Mouse (Mus musculus) stomach, embryonic 14.5 days (tissue): ENCODE measurements around the gene Cenpa. TPM values are rescaled to one million over a fixed set of nuclear protein-coding genes. Genes with fewer than 3 reads are reported as not detected.

ENCODE experiments used
- ATAC-seq: fragments of 200-750 bp; cut with Nextera tagmentation; 2 replicates; pipeline ENCODE4 v1.8.0; 2017; ENCODE audit warnings: low read depth, moderate TSS enrichment; ENCODE audit not compliant: insufficient number of reproducible peaks, insufficient read depth, low FRiP score
- H3K27ac ChIP-seq: fragments of 300-500 bp; sonication (generic); 2 replicates; pipeline ENCODE4 v1.5.1; 2014; ENCODE audit warnings: mild to moderate bottlenecking, low read length, moderate library complexity, mixed read lengths
- H3K27me3 ChIP-seq: fragments of 300-500 bp; sonication (generic); 2 replicates; pipeline ENCODE4 v1.6.1; 2014; ENCODE audit warnings: low read length, control low read depth, mixed read lengths; ENCODE audit not compliant: control insufficient read depth, insufficient read depth
- H3K36me3 ChIP-seq: fragments of 300-500 bp; sonication (generic); 2 replicates; pipeline ENCODE4 v1.6.1; 2014; ENCODE audit warnings: mild to moderate bottlenecking, control low read depth, low read length, moderate library complexity, mixed read lengths; ENCODE audit not compliant: control insufficient read depth, insufficient read depth
- H3K4me1 ChIP-seq: fragments of 300-500 bp; sonication (generic); 2 replicates; pipeline ENCODE4 v1.6.1; 2014; ENCODE audit warnings: low read length, control low read depth, mixed read lengths; ENCODE audit not compliant: control insufficient read depth, insufficient read depth
- H3K4me2 ChIP-seq: fragments of 300-500 bp; sonication (generic); replicated peaks from 2 replicates; pipeline ENCODE4 v1.6.1; 2014; ENCODE audit warnings: low read depth, low read length, control low read depth
- H3K4me3 ChIP-seq: fragments of 300-500 bp; sonication (generic); 2 replicates; pipeline ENCODE4 v1.5.1; 2014; ENCODE audit warnings: low read depth, low read length, control low read depth
- H3K9ac ChIP-seq: fragments of 300-500 bp; sonication (generic); replicated peaks from 2 replicates; pipeline ENCODE4 v1.6.1; 2014; ENCODE audit warnings: low read depth, mild to moderate bottlenecking, control low read depth, low read length, moderate library complexity, mixed read lengths
- H3K9me3 ChIP-seq: fragments of 300-500 bp; sonication (generic); 2 replicates; pipeline ENCODE4 v1.6.1; 2016; ENCODE audit warnings: low read depth, low read length, control low read depth; ENCODE audit not compliant: control insufficient read depth
- WGBS: fragments of 180-500 bp; shearing (Covaris S2); extraction: QIAGEN DNeasy Blood & Tissue Kit; methylation state at CpG from one replicate; pipeline ENCODE4 v1.1.7; 2014; 5-methylcytosine and 5-hydroxymethylcytosine counted together
- polyA plus RNA-seq: library from polyadenylated mRNA; unstranded; fragments of >200 nt; fragmentation: Nextera tagmentation; extraction: Ambion mirVana; gene quantifications from 2 replicates; pipeline ENCODE4 v1.2.1, GENCODE M21; 2014

The Cenpa gene
- polyA plus RNA-seq, 1 experiment from 2014 or later: 303 TPM

GRCm38 (mm10) chr5:30649558-30649957 is 17.0 kb upstream of the Cenpa start:
- ATAC-seq: no peak; the same call in 1 of the 2 replicates
- no peak overlapping the region for H3K4me2 ChIP-seq
- 53% methylated on average over 4 of the region's 4 CpGs for WGBS
- peaks cover 12% of the 10 kb centered on the region for H3K4me1 ChIP-seq
- no peaks in the 10 kb centered on the region for H3K9me3 ChIP-seq
- H3K9ac ChIP-seq: no peak overlapping the region
- H3K36me3 ChIP-seq: no peaks in the 10 kb centered on the region; the same call in 1 of the 2 replicates
- H3K27me3 ChIP-seq: no peaks in the 10 kb centered on the region
- no peak overlapping the region for H3K4me3 ChIP-seq
- no peak overlapping the region for H3K27ac ChIP-seq

DNA sequence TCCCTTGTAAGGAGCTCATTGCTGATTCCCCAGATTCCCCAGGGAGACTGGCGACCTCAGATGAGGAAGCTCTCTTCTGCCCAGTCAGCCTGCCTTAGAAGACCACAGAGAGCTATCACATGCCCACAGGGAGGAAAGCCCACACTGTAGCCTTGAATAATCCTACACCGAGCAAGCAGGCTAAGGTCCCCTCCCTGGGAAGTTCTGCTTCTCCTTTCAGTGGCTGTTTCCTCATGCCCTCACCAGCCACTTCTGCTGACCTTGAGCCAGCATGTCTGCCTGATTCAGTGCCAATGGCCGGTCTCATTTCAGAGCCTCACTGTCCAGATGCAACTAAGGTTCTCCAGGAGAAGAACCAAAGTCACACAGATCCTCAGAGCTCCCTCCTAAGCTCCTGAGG is 15.8 kb upstream of the Cenpa start:
- Histone ChIP-seq H3K36me3 (peaks cover 3% of the 10 kb centered on the region; the same call in 1 of the 2 replicates), H3K4me3 (no peak overlapping the region), H3K9ac (no peak overlapping the region), H3K4me2 (no peak overlapping the region), H3K27me3 (no peaks in the 10 kb centered on the region), H3K9me3 (no peaks in the 10 kb centered on the region), H3K27ac (no peak overlapping the region), H3K4me1 (peaks cover 12% of the 10 kb centered on the region)
- ATAC-seq: no peak
- WGBS: 83% methylated on average over 3 of the region's 3 CpGs

DNA sequence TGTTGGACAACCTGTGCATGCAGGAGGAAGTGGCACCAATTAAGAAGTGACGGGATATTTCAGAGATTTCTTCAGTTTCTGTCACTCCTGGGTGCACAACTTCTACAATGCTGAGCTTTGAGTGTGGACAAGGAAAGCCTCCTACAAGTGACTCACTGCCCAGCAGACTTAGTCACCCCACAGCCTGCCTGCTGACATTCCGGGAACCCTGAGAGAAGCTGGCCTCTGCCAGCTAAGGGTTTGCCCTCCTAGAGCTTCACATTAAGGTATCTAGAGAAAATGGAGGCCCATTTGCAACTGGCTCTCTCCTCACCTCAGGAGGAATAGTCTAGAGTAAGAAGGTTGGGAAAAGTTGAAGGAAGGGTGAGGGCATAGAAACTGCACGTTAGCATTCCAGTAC is 15.0 kb upstream of the Cenpa start:
- H3K4me3 ChIP-seq: no peak overlapping the region
- ATAC-seq: no peak
- WGBS: 90% methylated on average over 3 of the region's 3 CpGs
- no peaks in the 10 kb centered on the region for H3K9me3 ChIP-seq
- H3K27ac ChIP-seq: no peak overlapping the region
- no peak overlapping the region for H3K9ac ChIP-seq
- peaks cover 12% of the 10 kb centered on the region for H3K4me1 ChIP-seq
- no peak overlapping the region for H3K4me2 ChIP-seq
- peaks cover 11% of the 10 kb centered on the region; the same call in 1 of the 2 replicates for H3K36me3 ChIP-seq
- H3K27me3 ChIP-seq: no peaks in the 10 kb centered on the region

GRCm38 (mm10) chr5:30653246-30653645 is 13.3 kb upstream of the Cenpa start:
- ATAC-seq: no peak
- Histone ChIP-seq H3K4me1 (peaks cover 7% of the 10 kb centered on the region), H3K9ac (no peak overlapping the region), H3K4me3 (no peak overlapping the region), H3K9me3 (no peaks in the 10 kb centered on the region), H3K4me2 (no peak overlapping the region), H3K36me3 (peaks cover 22% of the 10 kb centered on the region; the same call in 1 of the 2 replicates), H3K27me3 (no peaks in the 10 kb centered on the region), H3K27ac (no peak overlapping the region)
- WGBS: 79% methylated on average over 6 of the region's 6 CpGs

GRCm38 (mm10) chr5:30655042-30655441 is 11.5 kb upstream of the Cenpa start:
- Histone ChIP-seq H3K27me3 (no peaks in the 10 kb centered on the region), H3K4me2 (no peak overlapping the region), H3K9me3 (no peaks in the 10 kb centered on the region), H3K9ac (no peak overlapping the region), H3K36me3 (peaks cover 22% of the 10 kb centered on the region; the same call in 1 of the 2 replicates), H3K27ac (no peak overlapping the region), H3K4me1 (no peaks in the 10 kb centered on the region), H3K4me3 (no peak overlapping the region)
- ATAC-seq: no peak
- 78% methylated on average over 8 of the region's 8 CpGs for WGBS

DNA sequence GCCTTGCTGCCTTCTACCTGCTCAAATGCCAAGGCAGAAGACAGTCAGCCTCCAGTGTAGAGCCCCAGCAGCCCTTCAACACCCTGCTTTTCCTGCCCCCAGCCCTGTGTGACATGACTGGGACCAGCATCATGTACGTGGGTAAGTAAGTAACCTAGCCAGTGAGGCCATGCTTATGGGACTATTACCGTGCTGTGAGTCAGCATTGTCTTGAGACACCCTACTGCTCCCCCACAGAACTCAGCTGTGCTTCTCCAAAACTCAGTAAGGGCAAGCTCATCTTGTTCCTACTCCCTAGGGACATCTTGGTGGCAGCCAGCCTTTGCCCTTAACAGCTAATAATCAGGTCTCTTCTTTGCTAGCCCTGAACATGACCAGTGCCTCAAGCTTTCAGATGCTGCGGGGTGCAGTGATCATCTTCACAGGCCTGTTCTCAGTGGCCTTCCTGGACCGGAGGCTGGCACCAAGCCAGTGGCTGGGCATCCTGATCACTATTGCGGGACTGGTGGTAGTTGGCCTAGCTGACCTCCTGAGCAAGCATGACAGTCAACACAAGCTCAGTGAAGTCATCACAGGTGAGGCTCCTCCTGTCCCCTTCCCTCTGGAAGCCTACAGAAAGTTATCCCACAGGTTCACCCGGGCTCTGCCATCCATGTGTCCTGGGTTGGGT is 10.9 kb upstream of the Cenpa start:
- Histone ChIP-seq H3K9ac (no peak overlapping the region), H3K4me2 (no peak overlapping the region), H3K27ac (no peak overlapping the region), H3K9me3 (no peaks in the 10 kb centered on the region), H3K36me3 (peaks cover 22% of the 10 kb centered on the region; the same call in 1 of the 2 replicates), H3K27me3 (no peaks in the 10 kb centered on the region), H3K4me1 (no peaks in the 10 kb centered on the region), H3K4me3 (no peak overlapping the region)
- WGBS: 92% methylated on average over 6 of the region's 6 CpGs
- no peak for ATAC-seq

DNA sequence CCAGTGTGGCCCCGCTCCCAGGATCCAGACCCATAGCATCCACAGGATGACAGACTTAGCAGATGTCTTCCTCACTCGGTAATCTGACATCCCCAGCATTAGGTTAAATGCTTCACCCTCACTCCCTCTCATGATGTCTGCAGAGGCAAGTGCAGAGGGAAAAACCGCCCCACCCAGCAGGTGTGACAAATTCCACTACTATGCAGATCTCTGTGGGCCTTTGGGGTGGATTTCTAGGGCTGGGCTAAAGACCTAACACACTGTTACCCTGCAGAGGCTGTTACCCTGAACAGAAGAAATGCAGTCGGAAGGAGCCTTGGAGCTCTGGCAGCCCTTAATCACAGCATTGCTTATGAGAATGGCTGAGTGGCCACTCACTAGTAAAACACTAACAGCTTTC is 7.5 kb upstream of the Cenpa start:
- no peaks in the 10 kb centered on the region for H3K9me3 ChIP-seq
- H3K27me3 ChIP-seq: no peaks in the 10 kb centered on the region
- no peak overlapping the region for H3K9ac ChIP-seq

DNA sequence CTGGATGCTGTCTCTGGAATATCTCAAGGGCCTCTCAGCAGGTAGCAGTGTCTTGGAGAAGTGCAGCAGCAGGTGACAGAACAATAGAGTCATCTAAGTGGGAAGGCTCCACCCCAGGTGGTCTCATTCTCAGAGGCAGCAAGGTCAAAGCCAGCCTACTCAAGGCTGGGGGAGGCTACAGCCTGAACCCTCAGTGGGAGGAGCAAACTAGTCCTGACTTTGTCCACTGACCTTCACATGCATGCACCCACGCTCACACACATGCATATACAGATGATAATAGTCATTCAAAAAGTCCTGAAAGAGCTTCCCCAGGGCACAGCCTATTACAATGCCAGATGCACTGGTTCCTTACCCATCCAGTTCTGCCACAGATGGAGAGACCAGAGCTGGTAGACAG is 6.3 kb upstream of the Cenpa start:
- Histone ChIP-seq H3K36me3 (peaks cover 22% of the 10 kb centered on the region; the same call in 1 of the 2 replicates), H3K27ac (no peak overlapping the region), H3K4me1 (no peaks in the 10 kb centered on the region), H3K4me3 (no peak overlapping the region), H3K9ac (no peak overlapping the region), H3K27me3 (no peaks in the 10 kb centered on the region), H3K4me2 (no peak overlapping the region), H3K9me3 (no peaks in the 10 kb centered on the region)
- 95% methylated on average over 1 of the region's 1 CpGs for WGBS
- no peak for ATAC-seq

More for the DNA sequence above, 7.5 kb upstream of the Cenpa start:
- H3K4me1 ChIP-seq: no peaks in the 10 kb centered on the region
- no peak for ATAC-seq
- H3K4me3 ChIP-seq: no peak overlapping the region
- no peak overlapping the region for H3K27ac ChIP-seq
- peaks cover 22% of the 10 kb centered on the region; the same call in 1 of the 2 replicates for H3K36me3 ChIP-seq
- H3K4me2 ChIP-seq: no peak overlapping the region
- WGBS: 79% methylated on average over 4 of the region's 4 CpGs

DNA sequence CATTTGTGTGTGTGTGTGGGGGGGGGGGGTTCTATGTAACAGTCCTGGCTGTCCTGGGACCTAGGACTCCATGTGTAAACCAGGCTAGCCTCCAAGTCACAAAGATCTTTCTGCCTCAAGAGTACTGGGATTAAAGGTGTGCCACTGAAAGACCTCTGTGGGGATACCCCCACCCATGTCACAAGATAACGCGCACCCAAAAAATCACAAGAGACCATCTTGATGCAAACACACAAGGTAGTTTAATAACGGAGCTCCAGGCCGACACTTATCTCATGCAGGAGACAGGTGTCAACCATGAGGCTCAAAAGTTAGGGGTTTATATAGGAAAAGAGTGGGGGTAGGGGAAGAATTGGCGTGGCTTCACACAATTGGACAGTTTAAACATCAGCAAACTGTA is 5.8 kb upstream of the Cenpa start:
- H3K27ac ChIP-seq: no peak overlapping the region
- WGBS: 92% methylated on average over 5 of the region's 5 CpGs

More for the DNA sequence above, 5.8 kb upstream of the Cenpa start:
- no peaks in the 10 kb centered on the region for H3K27me3 ChIP-seq
- no peak overlapping the region for H3K4me3 ChIP-seq
- H3K9ac ChIP-seq: no peak overlapping the region
- no peak for ATAC-seq
- H3K36me3 ChIP-seq: peaks cover 19% of the 10 kb centered on the region; the same call in 1 of the 2 replicates
- H3K4me2 ChIP-seq: no peak overlapping the region
- H3K9me3 ChIP-seq: no peaks in the 10 kb centered on the region
- H3K4me1 ChIP-seq: no peaks in the 10 kb centered on the region
